Mouse (Mus musculus) activated CD4-positive, CD25-positive, alpha-beta regulatory T cell, adult 4 months (primary cell): ENCODE measurements around the gene Gm10188. TPM values are rescaled to one million over a fixed set of nuclear protein-coding genes. Genes with fewer than 3 reads are reported as not detected.

Source experiments
- ATAC-seq: one replicate; pipeline ENCODE4 v1.8.0; 2017
- polyA plus RNA-seq, 2 experiments: library from polyadenylated mRNA; unstranded; fragments of 100-300 nt; shearing (Covaris generic); gene quantifications; one replicate each; pipeline ENCODE4 v1.2.1; 2017

Gm10188 gene
- polyA plus RNA-seq, 2 experiments from 2014 or later = not detected

GRCm38 (mm10) chr1:132222166-132222565, 7.4 kb downstream of the Gm10188 start:
- no peak for ATAC-seq

- ATAC-seq = no peak
Observed at GRCm38 (mm10) chr1:132221627-132222026, 7.9 kb downstream of the Gm10188 start.

- ATAC-seq = no peak
Observed at GRCm38 (mm10) chr1:132216276-132216675, 13.3 kb downstream of the Gm10188 start.

- no peak for ATAC-seq
Observed at GRCm38 (mm10) chr1:132213076-132213475, 16.5 kb downstream of the Gm10188 start.

GRCm38 (mm10) chr1:132212218-132212617, 17.3 kb downstream of the Gm10188 start:
- no peak for ATAC-seq

GRCm38 (mm10) chr1:132211672-132212071, 17.9 kb downstream of the Gm10188 start:
- no peak for ATAC-seq

GRCm38 (mm10) chr1:132210922-132211321, 18.6 kb downstream of the Gm10188 start:
- no peak for ATAC-seq

- ATAC-seq = no peak
Observed at GRCm38 (mm10) chr1:132209400-132209799, 20.2 kb downstream of the Gm10188 start.

GRCm38 (mm10) chr1:132208154-132208553, 21.4 kb downstream of the Gm10188 start:
- no peak for ATAC-seq

- no peak for ATAC-seq
Observed at GRCm38 (mm10) chr1:132206828-132207227, 22.7 kb downstream of the Gm10188 start.

- ATAC-seq = no peak
Observed at GRCm38 (mm10) chr1:132205958-132206357, 23.6 kb downstream of the Gm10188 start.

GRCm38 (mm10) chr1:132202771-132203170, 26.8 kb downstream of the Gm10188 start:
- no peak for ATAC-seq

GRCm38 (mm10) chr1:132201936-132202335, 27.6 kb downstream of the Gm10188 start:
- no peak for ATAC-seq

GRCm38 (mm10) chr1:132201511-132201860, 28.1 kb downstream of the Gm10188 start:
- ATAC-seq = no peak

GRCm38 (mm10) chr1:132200562-132201510, 28.7 kb downstream of the Gm10188 start:
- ATAC-seq = no peak

GRCm38 (mm10) chr1:132199934-132200333, 29.6 kb downstream of the Gm10188 start:
- ATAC-seq = no peak

GRCm38 (mm10) chr1:132199244-132199643, 30.3 kb downstream of the Gm10188 start:
- no peak for ATAC-seq

- no peak for ATAC-seq
Observed at GRCm38 (mm10) chr1:132198401-132199071, 31.0 kb downstream of the Gm10188 start.

GRCm38 (mm10) chr1:132197666-132198065, 31.9 kb downstream of the Gm10188 start:
- no peak for ATAC-seq

- ATAC-seq = no peak
Observed at GRCm38 (mm10) chr1:132196337-132196736, 33.2 kb downstream of the Gm10188 start.

- no peak for ATAC-seq
Observed at GRCm38 (mm10) chr1:132195681-132196080, 33.9 kb downstream of the Gm10188 start.

- no peak for ATAC-seq
Observed at GRCm38 (mm10) chr1:132195100-132195499, 34.5 kb downstream of the Gm10188 start.

GRCm38 (mm10) chr1:132194624-132195023, 34.9 kb downstream of the Gm10188 start:
- no peak for ATAC-seq

- no peak for ATAC-seq
Observed at GRCm38 (mm10) chr1:132193806-132194205, 35.8 kb downstream of the Gm10188 start.
